Comparison of ENCODE assay signal across 11 mouse cellular contexts in the genomic region with DNA sequence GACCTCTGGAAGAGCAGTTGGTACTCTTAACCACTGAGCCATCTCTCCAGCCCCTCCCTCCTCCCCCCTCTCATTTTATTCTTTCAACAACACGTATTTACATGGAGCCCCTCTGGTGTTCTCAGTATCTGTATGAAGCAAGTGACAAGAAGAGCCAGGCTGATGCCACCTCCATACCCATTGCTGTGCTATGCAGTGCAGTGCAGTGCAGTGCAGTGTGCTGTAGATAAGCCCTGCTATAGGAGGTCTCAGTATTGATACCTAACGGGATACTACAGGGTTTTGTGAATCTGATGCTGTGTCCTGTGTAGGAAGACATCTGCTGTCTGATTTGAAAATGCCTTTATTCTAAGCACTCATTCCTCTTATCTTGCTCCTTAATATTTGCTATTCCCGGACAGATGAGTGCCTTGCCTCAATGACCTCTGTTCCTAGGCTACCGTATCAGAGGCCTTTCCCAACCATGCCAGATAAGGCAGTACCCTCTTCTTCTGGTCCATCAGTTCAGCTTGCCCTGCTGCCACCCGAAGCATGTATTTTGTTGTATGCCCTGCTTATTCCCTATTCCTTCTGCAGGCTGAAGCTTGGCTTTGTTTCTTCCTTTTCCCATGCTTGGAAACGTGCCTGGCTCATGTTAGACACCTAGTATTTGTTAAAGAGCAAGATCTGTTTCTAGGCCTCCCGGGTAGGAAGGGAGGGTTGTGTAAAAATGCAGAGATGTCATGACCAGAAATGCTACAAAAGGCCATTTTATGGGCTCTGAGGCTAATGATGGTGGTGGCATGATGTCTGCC.
A peak's percentile ranks its signal among the peaks of the same experiment; 100 is the strongest.
DNase-seq lines count a peak whose midpoint lies in the region; ATAC-seq and TF ChIP-seq lines count a peak whose summit lies in the region.
"Had no signal": no experiment of that assay in that cellular context is flagged by ENCODE, and none has a peak within 500 bp of the region (broad histone marks: within the 10 kb centered on the region; RNA-seq: fewer than 3 reads in every experiment).

No protein-coding gene starts in this region.

- no peaks in the 10 kb centered on the region for H3K9me3 ChIP-seq in forebrain, embryonic 14.5 days (replicated peaks; ENCODE audit: control insufficient read depth, low read length)
- no peaks in the 10 kb centered on the region for H3K9me3 ChIP-seq in forebrain, embryonic 12.5 days
- no peaks in the 10 kb centered on the region for H3K9me3 ChIP-seq in hindbrain, embryonic 16.5 days (ENCODE audit: control insufficient read depth, low read length)
- no peaks in the 10 kb centered on the region for H3K9me3 ChIP-seq in hindbrain, embryonic 12.5 days (replicated peaks)
- no peaks in the 10 kb centered on the region for H3K9me3 ChIP-seq in liver, embryonic 12.5 days (replicated peaks)

- no peak overlapping the region for H3K4me2 ChIP-seq in forebrain, embryonic 14.5 days (ENCODE audit: low read length)
- no peak overlapping the region for H3K4me2 ChIP-seq in forebrain, embryonic 12.5 days
- H3K4me2 ChIP-seq in hindbrain, embryonic 16.5 days (ENCODE audit: low read length): no peak overlapping the region
- no peak overlapping the region for H3K4me2 ChIP-seq in hindbrain, embryonic 12.5 days (replicated peaks)
- H3K4me2 ChIP-seq in liver, embryonic 12.5 days: no peak overlapping the region

- no peaks in the 10 kb centered on the region for H3K27me3 ChIP-seq in forebrain, embryonic 14.5 days (replicated peaks; ENCODE audit: control insufficient read depth, insufficient read depth, low read length)
- no peaks in the 10 kb centered on the region for H3K27me3 ChIP-seq in forebrain, embryonic 12.5 days
- no peaks in the 10 kb centered on the region for H3K27me3 ChIP-seq in hindbrain, embryonic 16.5 days (replicated peaks; ENCODE audit: control insufficient read depth, insufficient read depth, low read length)
- no peaks in the 10 kb centered on the region for H3K27me3 ChIP-seq in hindbrain, embryonic 12.5 days
- H3K27me3 ChIP-seq in liver, embryonic 12.5 days (replicated peaks): no peaks in the 10 kb centered on the region

- no peak for TF ChIP-seq CTCF in brain, embryonic 14.5 days (IDR thresholded peaks at IDR 0.05; ENCODE audit: borderline replicate concordance, extremely low read depth, insufficient read depth, insufficient read length)

- H3K4me1 ChIP-seq in forebrain, embryonic 14.5 days (ENCODE audit: control insufficient read depth, insufficient read depth, low read length): 0 out of 2 replicates have a peak, but pooled peaks cover 6% of the 10 kb centered on the region
- H3K4me1 ChIP-seq in forebrain, embryonic 12.5 days: peaks cover 15% of the 10 kb centered on the region
- peaks cover 21% of the 10 kb centered on the region for H3K4me1 ChIP-seq in hindbrain, embryonic 16.5 days (ENCODE audit: control insufficient read depth, insufficient read depth, low read depth, low read length)
- H3K4me1 ChIP-seq in hindbrain, embryonic 12.5 days: peaks cover 13% of the 10 kb centered on the region
- peaks cover 50% of the 10 kb centered on the region for H3K4me1 ChIP-seq in liver, embryonic 12.5 days

- H3K36me3 ChIP-seq in forebrain, embryonic 14.5 days (ENCODE audit: control insufficient read depth, insufficient read depth, low read length): no peaks in the 10 kb centered on the region
- no peaks in the 10 kb centered on the region; the same call in 1 of the 2 replicates for H3K36me3 ChIP-seq in forebrain, embryonic 12.5 days (replicated peaks)
- no peaks in the 10 kb centered on the region for H3K36me3 ChIP-seq in hindbrain, embryonic 16.5 days (ENCODE audit: control insufficient read depth, insufficient read depth, low read length)
- 0 out of 2 replicates have a peak, but pooled peaks cover 8% of the 10 kb centered on the region for H3K36me3 ChIP-seq in hindbrain, embryonic 12.5 days
- H3K36me3 ChIP-seq in liver, embryonic 12.5 days: peaks cover 45% of the 10 kb centered on the region

- H3K4me3 ChIP-seq in forebrain, embryonic 14.5 days (ENCODE audit: low read depth, low read length): no peak overlapping the region
- no peak overlapping the region for H3K4me3 ChIP-seq in forebrain, embryonic 12.5 days (replicated peaks)
- no peak overlapping the region for H3K4me3 ChIP-seq in hindbrain, embryonic 16.5 days (ENCODE audit: low read length)
- H3K4me3 ChIP-seq in hindbrain, embryonic 12.5 days: no peak overlapping the region
- H3K4me3 ChIP-seq in liver, embryonic 12.5 days: no peak overlapping the region

- H3K9ac ChIP-seq in forebrain, embryonic 14.5 days (ENCODE audit: low read length): no peak overlapping the region
- no peak overlapping the region for H3K9ac ChIP-seq in forebrain, embryonic 12.5 days
- no peak overlapping the region for H3K9ac ChIP-seq in hindbrain, embryonic 16.5 days (ENCODE audit: low read depth, low read length)
- H3K9ac ChIP-seq in hindbrain, embryonic 12.5 days: no peak overlapping the region
- H3K9ac ChIP-seq in liver, embryonic 12.5 days: no peak overlapping the region

- H3K27ac ChIP-seq in forebrain, embryonic 14.5 days (ENCODE audit: low read depth, low read length): no peak overlapping the region
- no peak overlapping the region for H3K27ac ChIP-seq in forebrain, embryonic 12.5 days
- H3K27ac ChIP-seq in hindbrain, embryonic 16.5 days (ENCODE audit: low read depth, low read length): peak overlapping the region; percentile 20; the same call in 1 of the 2 replicates
- no peak overlapping the region for H3K27ac ChIP-seq in hindbrain, embryonic 12.5 days
- 0 out of 2 replicates have a peak overlapping the region, but pooled peaks have one; percentile 22 for H3K27ac ChIP-seq in liver, embryonic 12.5 days

- peak; percentile 20 for DNase-seq in forebrain, embryonic 14.5 days (ENCODE audit: low spot score)
- DNase-seq in brain, embryonic 14.5 days (ENCODE audit: low read depth): peak; percentile 22
- no peak for DNase-seq in thymus, postnatal 4 days
- no peak for DNase-seq in testis, postnatal 14 days (ENCODE audit: low spot score)
- DNase-seq: B cell, adult 2 months; layer of hippocampus, adult 9-11 months; thymus, adult 18-20 months had no signal

- WGBS in forebrain, embryonic 14.5 days: 81% methylated on average over 7 of the region's 7 CpGs
- 90% methylated on average over 7 of the region's 7 CpGs for WGBS in forebrain, embryonic 12.5 days
- 65% methylated on average over 7 of the region's 7 CpGs for WGBS in hindbrain, embryonic 16.5 days
- 88% methylated on average over 7 of the region's 7 CpGs for WGBS in hindbrain, embryonic 12.5 days
- WGBS in liver, embryonic 12.5 days (ENCODE audit: insufficient replicate concordance): 72% methylated on average over 7 of the region's 7 CpGs

- TF ChIP-seq POLR2A in brain, embryonic 14.5 days (IDR thresholded peaks at IDR 0.05; ENCODE audit: borderline replicate concordance, extremely low read depth, insufficient read depth, insufficient read length, poor library complexity, severe bottlenecking): no peak

- ATAC-seq in forebrain, embryonic 14.5 days: no peak
- ATAC-seq in forebrain, embryonic 12.5 days (ENCODE audit: low FRiP score): no peak
- no peak; the same call in 1 of the 2 replicates for ATAC-seq in hindbrain, embryonic 16.5 days
- no peak for ATAC-seq in hindbrain, embryonic 12.5 days (ENCODE audit: low FRiP score)
- peak; percentile 59; the same call in 1 of the 2 replicates for ATAC-seq in liver, embryonic 12.5 days

Comparison
In these comparisons a context has a peak if more than half of its experiments do, and no peak if none do; other contexts are left out.
1. H3K27ac ChIP-seq: peak in hindbrain, embryonic 16.5 days (single experiment) and liver, embryonic 12.5 days (single experiment); none in forebrain, embryonic 14.5 days (single experiment), forebrain, embryonic 12.5 days (single experiment) and hindbrain, embryonic 12.5 days (single experiment).
2. DNase-seq: peak in forebrain, embryonic 14.5 days (single experiment) and brain, embryonic 14.5 days (single experiment); none in thymus, postnatal 4 days (single experiment) and testis, postnatal 14 days (single experiment).